Mouse (Mus musculus) testis, postnatal 10 days (tissue): Measurements from ENCODE around the gene Smurf1.

Source experiments
- DNase-seq: peaks from one replicate; pipeline ENCODE4 v3.0.0; 2021; ENCODE audit warnings: low spot score

Gene Smurf1

DNA sequence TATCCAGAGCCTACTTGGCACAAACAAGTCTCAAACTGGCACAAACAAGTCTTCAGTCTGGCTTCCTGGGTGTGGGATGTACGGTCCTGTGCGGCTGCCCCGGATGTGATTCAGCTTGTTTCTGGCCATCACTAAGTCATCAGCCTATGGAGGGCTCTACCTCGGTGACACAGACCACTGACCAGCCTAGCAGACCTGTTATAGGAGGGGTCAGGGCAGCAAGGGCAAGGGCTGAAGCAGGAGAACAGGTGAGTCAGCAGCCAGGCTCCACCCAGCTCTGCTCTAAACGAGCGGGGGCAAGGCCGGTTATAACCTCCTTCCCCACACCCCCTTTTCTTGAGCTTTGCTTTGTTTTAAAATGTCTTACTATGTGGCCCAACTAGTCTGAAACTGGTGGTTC is 11.2 kb downstream of the Smurf1 start:
- no peak for DNase-seq

GRCm38 (mm10) chr5:144952592-144952991 is 13.1 kb downstream of the Smurf1 start:
- no peak for DNase-seq

- DNase-seq: no peak
Measured at GRCm38 (mm10) chr5:144950428-144951051, 15.1 kb downstream of the Smurf1 start.

GRCm38 (mm10) chr5:144949856-144950255 is 15.8 kb downstream of the Smurf1 start:
- DNase-seq: no peak

GRCm38 (mm10) chr5:144948422-144948821 is 17.2 kb downstream of the Smurf1 start:
- DNase-seq: no peak

DNA sequence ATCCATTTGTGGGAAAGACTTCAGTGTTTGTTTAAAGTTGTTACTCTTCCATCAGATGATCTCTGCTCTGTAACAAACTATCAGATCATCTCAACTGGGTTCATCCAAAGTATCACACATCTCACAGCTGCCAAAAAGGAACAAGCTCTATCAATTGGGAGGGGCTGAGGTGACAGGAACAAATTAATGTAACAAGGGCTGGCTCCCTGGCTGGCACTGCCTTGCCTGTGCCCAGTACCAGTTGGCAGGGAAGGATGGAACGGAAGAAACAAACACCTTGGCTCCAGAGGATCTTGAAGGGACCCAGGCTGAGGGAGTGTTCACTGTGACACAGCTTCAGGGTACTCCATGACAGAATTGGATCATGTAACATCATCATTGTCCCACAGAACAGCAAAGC is 17.6 kb downstream of the Smurf1 start:
- no peak for DNase-seq

- no peak for DNase-seq
Measured at GRCm38 (mm10) chr5:144946032-144946431, 19.6 kb downstream of the Smurf1 start.

GRCm38 (mm10) chr5:144944932-144945331 is 20.7 kb downstream of the Smurf1 start:
- DNase-seq: no peak

DNA sequence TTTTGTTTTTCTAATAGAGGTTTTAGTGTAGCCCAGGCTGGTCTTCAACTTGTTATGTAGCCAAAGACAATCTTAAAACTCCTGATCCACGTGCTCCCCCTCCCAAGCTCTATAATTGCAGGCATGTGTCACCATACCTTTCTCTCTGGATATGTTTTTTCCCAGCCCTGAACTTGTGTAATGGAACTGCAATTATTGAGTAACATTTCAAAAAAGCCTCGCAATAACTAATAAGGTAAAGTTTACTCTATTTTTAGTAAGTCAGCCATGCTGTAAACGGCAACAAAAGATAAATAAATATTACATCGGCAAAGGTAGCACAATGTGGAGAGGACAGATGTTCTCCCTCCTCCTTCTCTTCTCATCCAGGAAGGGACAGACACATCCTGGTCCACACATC is 21.3 kb downstream of the Smurf1 start:
- DNase-seq: no peak

GRCm38 (mm10) chr5:144943346-144943745 is 22.3 kb downstream of the Smurf1 start:
- no peak for DNase-seq

GRCm38 (mm10) chr5:144942431-144942830 is 23.2 kb downstream of the Smurf1 start:
- no peak for DNase-seq

DNA sequence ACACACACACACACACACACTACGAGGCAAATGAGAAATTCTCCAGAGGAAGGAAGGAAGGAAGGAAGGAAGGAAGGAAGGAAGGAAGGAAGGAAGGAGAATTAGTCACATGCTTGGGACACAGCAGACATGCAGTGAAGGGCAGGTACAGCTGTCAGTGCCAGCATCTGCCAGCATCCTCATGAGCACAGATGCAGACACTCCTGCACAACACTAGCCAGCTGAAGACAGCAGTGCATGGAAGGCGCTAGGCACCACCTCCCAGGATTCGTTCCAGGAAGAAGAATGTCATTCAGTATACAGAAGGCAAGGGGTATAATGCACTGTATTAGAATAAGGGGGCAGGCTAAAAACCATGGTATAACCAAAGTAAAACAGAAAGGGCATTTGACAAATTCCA is 24.7 kb downstream of the Smurf1 start:
- no peak for DNase-seq

DNA sequence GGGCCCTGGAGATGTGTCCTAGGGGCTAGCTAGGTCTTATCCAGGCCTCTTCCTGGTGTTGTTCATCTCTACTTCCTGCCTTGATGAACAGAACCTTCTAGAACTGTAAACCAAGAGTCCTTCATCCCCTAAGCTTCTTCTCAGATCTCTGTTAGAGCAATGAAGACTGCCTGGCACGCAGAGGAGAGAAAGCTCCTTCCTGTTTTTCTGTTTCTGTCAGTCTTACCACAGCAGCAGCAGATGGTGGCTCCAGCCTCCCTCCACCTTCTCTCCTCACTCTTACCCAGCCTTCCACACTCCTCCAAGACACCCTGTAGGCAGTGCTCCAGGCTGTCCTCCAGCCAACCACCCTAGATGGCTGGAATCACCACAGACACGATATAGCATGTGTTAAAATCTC is 28.3 kb downstream of the Smurf1 start:
- DNase-seq: no peak

DNA sequence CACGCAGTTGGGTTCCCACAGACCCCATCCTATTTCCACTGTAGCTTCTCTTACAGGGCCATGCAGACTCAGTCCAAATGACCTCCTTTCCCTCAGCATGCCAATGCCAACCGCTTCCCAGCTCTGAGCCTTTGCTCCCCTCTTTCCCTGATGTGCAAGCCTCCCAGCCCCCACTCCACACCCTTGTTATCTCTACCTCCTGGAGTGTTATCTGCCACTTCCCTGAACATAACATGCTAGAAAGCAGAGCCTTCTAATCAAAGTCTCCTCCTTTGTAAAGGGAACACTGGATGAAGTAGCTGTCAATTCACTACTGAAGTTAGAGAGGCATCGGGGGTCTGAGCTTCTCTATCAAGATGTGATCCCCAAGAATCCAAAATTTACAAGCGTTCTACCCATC is 32.2 kb downstream of the Smurf1 start:
- no peak for DNase-seq

DNA sequence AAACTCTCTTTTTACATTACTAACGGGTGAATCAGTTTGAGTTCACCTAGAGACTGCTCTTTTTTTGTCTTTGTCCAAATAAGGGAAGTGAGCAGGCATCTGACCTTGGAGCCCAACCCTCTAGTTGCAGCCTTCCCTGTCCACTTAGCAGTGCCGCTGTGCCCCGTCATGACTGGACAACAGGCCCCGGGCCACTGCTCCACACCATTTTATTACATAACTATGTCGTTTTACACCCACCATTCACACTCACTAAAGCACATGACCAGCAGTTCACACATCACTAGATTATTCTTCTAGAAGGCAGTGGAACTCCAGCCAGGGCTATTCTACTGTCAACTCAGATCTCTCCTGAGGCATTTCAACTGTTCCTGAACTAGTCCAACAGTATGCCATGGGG is 33.8 kb downstream of the Smurf1 start:
- no peak for DNase-seq

GRCm38 (mm10) chr5:144928856-144929713 is 36.6 kb downstream of the Smurf1 start:
- DNase-seq: no peak

- DNase-seq: no peak
Measured at GRCm38 (mm10) chr5:144926275-144926674, 39.4 kb downstream of the Smurf1 start.

DNA sequence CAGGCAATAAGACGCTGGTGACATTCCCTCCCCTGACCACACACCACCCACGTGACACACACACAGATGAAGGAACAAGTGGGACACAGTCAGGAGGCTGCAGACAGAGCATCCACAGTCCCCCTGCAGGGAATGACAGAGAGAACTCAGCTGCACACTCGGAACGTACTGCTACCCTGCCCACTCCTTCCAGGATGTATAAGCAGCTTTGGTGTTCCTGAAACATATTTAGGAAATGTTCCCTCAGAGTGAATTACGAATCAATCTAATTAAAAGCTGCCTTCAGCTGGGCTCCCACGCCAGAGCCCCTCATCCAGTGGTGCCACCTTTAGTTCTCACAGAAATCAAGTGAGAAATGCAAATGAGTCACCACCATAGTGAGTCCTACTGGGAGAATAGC is 42.3 kb downstream of the Smurf1 start:
- DNase-seq: no peak

- no peak for DNase-seq
Measured at GRCm38 (mm10) chr5:144919790-144920189, 45.9 kb downstream of the Smurf1 start.

- DNase-seq: no peak
Measured at GRCm38 (mm10) chr5:144919194-144919593, 46.5 kb downstream of the Smurf1 start.

DNA sequence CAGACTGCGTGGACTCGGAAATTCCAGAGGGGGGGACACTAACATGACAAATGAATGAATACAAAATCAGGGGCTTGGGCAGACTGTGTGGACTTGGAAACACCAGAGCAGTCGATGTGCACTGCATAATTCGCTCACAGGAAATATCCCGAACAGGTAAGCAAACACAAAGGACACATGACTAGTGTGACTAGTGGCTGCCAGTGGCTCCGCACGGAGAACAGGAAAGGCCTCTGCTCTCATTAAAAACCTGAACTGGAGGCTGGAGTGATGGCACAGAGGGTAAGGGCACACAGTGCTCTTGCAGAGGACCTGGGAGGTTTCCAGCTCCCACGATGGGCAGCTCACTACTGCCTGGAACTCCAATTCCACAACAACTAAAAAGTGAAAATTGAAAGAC is 47.4 kb downstream of the Smurf1 start:
- no peak for DNase-seq

- DNase-seq: no peak
Measured at GRCm38 (mm10) chr5:144917172-144917571, 48.5 kb downstream of the Smurf1 start.

GRCm38 (mm10) chr5:144915828-144916227 is 49.8 kb downstream of the Smurf1 start:
- no peak for DNase-seq

DNA sequence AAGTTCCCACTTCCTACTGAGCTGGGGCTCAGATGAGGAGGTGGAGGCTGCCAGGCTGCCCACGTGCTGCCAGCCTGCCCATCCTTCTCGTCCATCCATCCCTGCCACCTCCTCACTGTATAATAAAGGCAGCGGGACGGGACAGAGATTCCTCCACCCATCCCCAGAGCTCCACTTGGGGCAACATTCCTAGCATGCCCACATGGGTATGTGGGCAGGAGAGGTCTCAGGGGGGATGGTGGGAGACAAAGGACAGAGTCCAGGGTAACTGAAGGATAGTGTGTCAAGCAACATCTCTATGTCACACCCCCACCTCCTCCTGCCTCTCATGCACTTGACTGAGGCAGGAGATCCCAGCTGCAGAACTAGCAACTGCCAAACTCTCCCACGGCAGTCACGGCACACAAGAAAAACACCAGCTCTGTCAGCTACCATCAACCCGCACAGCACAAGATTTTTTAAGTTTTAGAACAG is 51.2 kb downstream of the Smurf1 start:
- no peak for DNase-seq
